Mouse (Mus musculus): ENCODE data around the gene Zfp526.

DNA sequence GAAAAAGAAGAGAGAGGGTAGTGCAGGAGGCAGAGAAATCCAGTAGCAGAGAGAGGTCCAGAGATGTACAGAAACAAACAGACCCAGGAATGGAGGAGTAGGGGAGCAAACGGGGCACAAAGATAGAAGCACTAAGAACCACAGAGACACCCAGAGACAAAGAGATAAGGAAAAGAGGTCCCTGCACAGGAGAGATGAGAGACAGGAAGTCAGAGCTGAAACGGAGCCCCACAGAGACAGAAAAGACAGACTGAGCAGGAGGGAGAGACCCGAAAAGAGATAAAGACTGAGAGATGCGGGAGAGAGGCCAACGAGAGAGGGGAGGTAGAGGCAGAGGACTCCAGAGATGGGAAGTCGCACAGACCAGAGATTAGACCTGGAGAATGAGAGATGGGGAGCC lies 40.7 kb upstream of the Zfp526 start:
- TF ChIP-seq CTCF (IDR thresholded peaks at IDR 0.05; ENCODE audit: control insufficient read depth, insufficient read depth, insufficient read length) (no peak), MAX (IDR thresholded peaks at IDR 0.05) (no peak), USF1 (IDR thresholded peaks at IDR 0.05; ENCODE audit: low read depth) (no peak), CEBPB (IDR thresholded peaks at IDR 0.05; ENCODE audit: low read depth) (no peak), FOSL1 (IDR thresholded peaks at IDR 0.05; ENCODE audit: insufficient read depth, low read length, poor library complexity, severe bottlenecking) (no peak), MYOD1 (IDR thresholded peaks at IDR 0.05; ENCODE audit: control insufficient read depth, insufficient read length, low read depth) (no peak), MYOG (IDR thresholded peaks at IDR 0.05; ENCODE audit: control insufficient read depth, extremely low read depth, insufficient read length) (no peak)
